Mouse (Mus musculus) midbrain, embryonic 10.5 days (tissue): Measurements from ENCODE around the gene Armh3. TPM values are rescaled to one million over a fixed set of nuclear protein-coding genes. Genes with fewer than 3 reads are reported as not detected.
"Not testable (repeated sequence)": the region's sequence is repeated elsewhere in the genome, so short reads cannot be mapped to it uniquely, and the experiment has no call there.

Experiments
- DNase-seq: peaks from one replicate; pipeline ENCODE4 v3.0.0-alpha.2; 2017; ENCODE audit warnings: low spot score
- H3K27ac ChIP-seq: fragments of 300-500 bp; sonication (generic); replicated peaks from 2 replicates; pipeline ENCODE4 v1.5.1; 2016; ENCODE audit warnings: mild to moderate bottlenecking
- H3K27me3 ChIP-seq: fragments of 300-500 bp; sonication (generic); 2 replicates; pipeline ENCODE4 v1.6.1; 2016; ENCODE audit warnings: low read depth, mild to moderate bottlenecking; ENCODE audit not compliant: poor library complexity, severe bottlenecking
- H3K36me3 ChIP-seq: fragments of 300-500 bp; sonication (generic); 2 replicates; pipeline ENCODE4 v1.6.1; 2016; ENCODE audit warnings: mild to moderate bottlenecking, moderate library complexity
- H3K4me1 ChIP-seq: fragments of 300-500 bp; sonication (generic); 2 replicates; pipeline ENCODE4 v1.6.1; 2016
- H3K4me3 ChIP-seq: fragments of 300-500 bp; sonication (generic); 2 replicates; pipeline ENCODE4 v1.5.1; 2016; ENCODE audit warnings: mild to moderate bottlenecking, moderate library complexity
- H3K9me3 ChIP-seq: fragments of 300-500 bp; sonication (generic); replicated peaks from 2 replicates; pipeline ENCODE4 v1.6.1; 2016; ENCODE audit warnings: mild to moderate bottlenecking
- WGBS: fragments of 180-500 bp; shearing (Covaris S2); methylation state at CpG from one replicate; pipeline ENCODE4 v1.1.7; 2016; 5-methylcytosine and 5-hydroxymethylcytosine counted together
- polyA plus RNA-seq: library from polyadenylated mRNA; unstranded; fragments of >200 nt; fragmentation: Nextera tagmentation; extraction: Ambion mirVana; gene quantifications from 2 replicates; pipeline ENCODE4 v1.2.1, GENCODE M21; 2016

Armh3 gene
- polyA plus RNA-seq, 1 experiment from 2014 or later = 16.7 TPM

DNA sequence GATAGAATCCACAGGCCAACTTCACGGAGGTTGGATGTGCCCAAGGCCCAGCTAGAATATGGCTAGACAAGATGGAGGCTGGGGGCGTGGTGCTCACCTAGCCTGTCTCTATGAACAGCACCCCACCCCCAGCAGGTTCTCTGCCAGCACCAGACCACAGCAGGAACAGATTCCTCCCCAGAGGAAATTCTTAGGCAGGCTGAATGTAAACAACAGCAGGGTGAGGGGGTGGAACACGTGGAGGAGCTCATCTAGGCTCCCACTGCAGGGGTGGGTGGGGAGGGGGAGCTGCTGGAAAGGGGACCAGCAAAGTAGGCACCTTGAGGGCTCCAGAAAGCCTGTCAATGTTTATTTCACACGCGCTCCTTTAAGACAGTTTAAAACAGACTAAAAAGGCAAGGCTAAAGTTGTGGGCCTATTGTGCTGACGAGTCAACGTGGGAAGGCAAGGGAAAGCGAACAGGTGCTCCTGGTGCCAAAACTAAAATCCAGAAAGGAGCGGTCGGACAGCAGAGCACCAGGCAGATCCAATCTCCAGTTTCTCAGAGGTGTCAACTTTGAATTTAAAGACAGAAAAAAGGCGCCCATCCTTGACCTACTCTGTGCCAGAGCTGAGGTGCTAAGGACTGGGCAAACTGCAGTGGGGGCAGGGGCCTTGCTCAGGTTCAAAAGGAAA lies 180.3 kb downstream of the Armh3 start:
- H3K27ac ChIP-seq = no peak overlapping the region
- peaks cover 43% of the 10 kb centered on the region for H3K27me3 ChIP-seq
- no peaks in the 10 kb centered on the region for H3K9me3 ChIP-seq
- H3K4me1 ChIP-seq = peaks cover 42% of the 10 kb centered on the region
- H3K4me3 ChIP-seq = no peak overlapping the region
- H3K36me3 ChIP-seq = no peaks in the 10 kb centered on the region
- WGBS = 72% methylated on average over 11 of the region's 11 CpGs
- no peak for DNase-seq

DNA sequence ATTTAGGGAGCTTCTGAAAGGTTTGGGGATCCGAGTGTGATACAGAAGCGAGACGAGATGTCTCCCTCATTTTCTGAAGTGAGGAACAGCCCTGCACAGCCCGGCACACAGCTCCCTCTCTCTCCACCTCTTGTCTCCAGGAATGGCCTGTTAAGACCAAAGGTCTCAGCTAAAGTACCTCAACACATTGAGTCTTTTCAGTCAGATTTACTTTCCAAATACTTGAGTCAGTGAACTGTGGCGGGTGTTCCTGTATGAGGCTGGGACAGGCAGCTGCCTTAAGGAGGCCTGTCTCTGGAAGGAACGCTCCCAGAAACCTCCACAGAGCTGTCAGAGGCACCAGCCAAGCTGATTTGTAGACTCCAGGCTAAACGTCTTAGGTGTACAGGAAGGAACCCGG lies 181.6 kb downstream of the Armh3 start:
- Histone ChIP-seq H3K9me3 (no peaks in the 10 kb centered on the region), H3K4me3 (peak overlapping the region; percentile 63), H3K4me1 (peaks cover 55% of the 10 kb centered on the region), H3K27me3 (peaks cover 55% of the 10 kb centered on the region), H3K27ac (no peak overlapping the region), H3K36me3 (no peaks in the 10 kb centered on the region)
- WGBS = 12% methylated on average over 8 of the region's 8 CpGs
- no peak for DNase-seq

DNA sequence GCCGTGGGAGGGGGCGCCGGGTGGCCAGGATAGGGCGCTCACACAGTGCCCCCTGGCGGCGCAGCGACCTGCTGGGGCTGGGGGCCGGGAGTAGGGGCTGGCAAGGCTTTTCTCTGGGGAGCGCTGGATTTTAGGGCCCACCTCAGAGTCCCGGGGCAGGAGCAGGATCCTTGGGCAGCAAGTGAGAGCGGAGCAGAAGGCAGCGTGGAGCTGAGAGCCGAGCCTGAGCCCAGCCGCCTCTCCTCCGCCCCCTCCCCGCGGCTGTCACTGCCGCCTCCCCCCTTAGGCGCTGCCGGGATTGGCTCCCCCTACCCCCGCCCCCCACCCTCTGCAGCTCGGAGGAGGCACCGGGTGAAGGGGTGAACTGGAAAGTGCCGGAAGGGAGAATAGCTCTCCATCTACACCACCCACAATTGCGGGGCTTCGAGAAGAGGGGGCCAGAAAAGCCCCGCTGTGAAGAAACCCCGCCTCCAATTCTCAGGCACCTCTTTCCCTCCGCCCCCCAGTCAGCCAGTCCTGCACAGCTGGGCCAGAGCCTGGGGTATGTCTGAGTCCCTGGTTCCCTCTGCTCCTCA lies 182.4 kb downstream of the Armh3 start, which contains the start of gene Kcnip2:
Gene Kcnip2 (minus strand): TSS at position 231 of the 575 bp plus-strand sequence.
- peaks cover 56% of the 10 kb centered on the region for H3K4me1 ChIP-seq
- H3K27me3 ChIP-seq = peaks cover 63% of the 10 kb centered on the region
- H3K27ac ChIP-seq = peak within 1 kb of the TSS; percentile 75
- peak within 1 kb of the TSS; percentile 63 for H3K4me3 ChIP-seq
- no peaks in the 10 kb centered on the region for H3K36me3 ChIP-seq
- DNase-seq = peak; percentile 62
- whole genome bisulfite sequencing = under 1% methylated on average over 29 of the region's 29 CpGs
- H3K9me3 ChIP-seq = no peaks in the 10 kb centered on the region

DNA sequence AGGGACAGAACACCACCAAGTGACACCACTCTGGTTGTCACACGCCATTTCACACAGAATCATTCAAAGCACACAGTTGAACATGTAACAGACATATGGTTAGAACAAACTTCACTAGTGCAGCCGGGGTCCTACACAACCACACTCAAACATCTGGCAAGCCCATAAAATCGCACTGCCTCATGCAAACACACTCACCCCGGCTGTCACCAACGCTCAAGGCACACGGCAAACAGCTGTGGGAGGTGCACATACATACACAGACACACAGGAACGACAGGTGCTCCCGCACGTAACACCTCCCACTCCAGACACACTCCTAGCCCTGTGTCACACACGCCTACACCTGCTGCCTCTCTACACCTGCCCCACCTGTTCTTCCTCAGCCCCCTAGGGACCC lies 183.1 kb downstream of the Armh3 start:
- Histone ChIP-seq H3K4me3 (peak overlapping the region; percentile 63), H3K27ac (0 out of 2 replicates have a peak overlapping the region, but pooled peaks have one; percentile 75), H3K4me1 (peaks cover 56% of the 10 kb centered on the region), H3K36me3 (no peaks in the 10 kb centered on the region), H3K9me3 (no peaks in the 10 kb centered on the region), H3K27me3 (peaks cover 65% of the 10 kb centered on the region)
- no peak for DNase-seq
- 73% methylated on average over 10 of the region's 10 CpGs for WGBS

DNA sequence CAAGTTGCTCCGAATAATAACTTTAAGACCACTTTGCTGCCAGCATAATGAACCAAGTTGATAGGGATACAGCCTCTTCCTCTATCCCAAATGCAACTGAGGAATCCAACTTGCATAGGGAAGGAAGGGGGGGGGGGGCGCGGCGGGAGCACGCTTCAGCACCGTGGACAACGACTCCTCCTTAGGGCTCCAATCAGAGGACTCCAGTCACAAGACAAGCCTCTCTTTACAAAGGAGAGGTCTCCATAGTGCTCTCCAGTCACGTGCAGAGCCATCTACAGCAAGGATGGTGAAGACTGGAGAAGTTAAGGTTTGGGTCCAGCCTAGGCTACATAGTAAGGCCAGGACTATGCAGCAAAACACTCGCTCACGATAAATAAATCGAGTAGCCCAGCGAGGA lies 184.5 kb downstream of the Armh3 start:
- Histone ChIP-seq H3K27ac (no peak overlapping the region), H3K36me3 (no peaks in the 10 kb centered on the region), H3K9me3 (no peaks in the 10 kb centered on the region), H3K4me1 (peaks cover 56% of the 10 kb centered on the region), H3K27me3 (peaks cover 65% of the 10 kb centered on the region), H3K4me3 (no peak overlapping the region)
- DNase-seq = peak; percentile 59
- 13% methylated on average over 12 of the region's 12 CpGs for WGBS

DNA sequence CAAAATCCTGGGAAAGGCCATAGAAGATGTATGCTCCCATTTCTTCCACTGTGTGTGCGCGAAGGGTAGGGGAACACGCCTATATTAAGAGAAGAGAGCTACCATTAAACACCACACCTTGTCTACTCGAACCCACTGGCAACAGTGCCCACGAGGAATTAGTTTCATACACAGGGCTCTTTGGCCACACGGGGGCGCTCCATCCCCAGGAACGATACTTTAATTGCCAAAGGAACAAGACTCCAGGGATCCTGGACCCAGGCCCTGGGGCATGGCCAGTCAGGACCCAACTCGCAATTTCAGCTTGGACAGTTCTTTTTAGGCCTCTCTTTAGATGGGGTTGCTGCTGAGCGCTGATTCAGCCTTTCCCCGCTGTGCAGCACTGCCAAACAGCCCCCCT lies 185.0 kb downstream of the Armh3 start:
- H3K27me3 ChIP-seq = peaks cover 65% of the 10 kb centered on the region
- peak; percentile 84 for DNase-seq
- WGBS = 9% methylated on average over 11 of the region's 11 CpGs

DNA sequence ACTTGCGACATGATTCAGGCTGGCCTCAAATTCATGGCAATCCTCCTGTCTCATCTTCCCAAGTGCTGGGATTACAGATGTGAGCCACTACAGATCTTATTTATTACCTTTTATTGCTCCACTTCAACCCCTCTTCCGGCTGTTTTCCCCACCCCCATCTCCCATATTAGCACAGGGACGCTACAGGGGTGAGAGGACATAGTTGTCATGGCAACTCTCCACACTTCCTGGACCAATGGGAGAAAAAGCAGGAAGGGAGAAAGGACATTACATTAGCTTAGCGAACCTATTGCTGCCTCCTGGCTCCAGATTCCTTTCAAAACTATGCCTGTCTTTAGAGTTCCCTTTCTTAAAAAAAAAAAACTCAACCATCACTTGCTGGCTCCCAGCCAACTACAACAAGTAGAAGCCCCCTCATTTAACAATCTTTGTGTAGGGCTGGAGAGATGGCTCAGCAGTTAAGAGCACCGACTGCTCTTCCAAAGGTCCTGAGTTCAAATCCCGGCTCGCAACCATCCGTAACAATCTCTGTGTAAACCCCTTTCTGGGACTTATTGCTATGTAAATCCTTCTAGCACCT lies 185.5 kb downstream of the Armh3 start:
- peak overlapping the region; percentile 50 for H3K4me3 ChIP-seq
- no peaks in the 10 kb centered on the region for H3K9me3 ChIP-seq
- no peak for DNase-seq
- H3K27me3 ChIP-seq = peaks cover 65% of the 10 kb centered on the region
- H3K36me3 ChIP-seq = no peaks in the 10 kb centered on the region
- H3K4me1 ChIP-seq = peaks cover 52% of the 10 kb centered on the region
- H3K27ac ChIP-seq = no peak overlapping the region
- 19% methylated on average over 8 of the region's 8 CpGs for WGBS

More for the DNA sequence above, 185.0 kb downstream of the Armh3 start:
- Histone ChIP-seq H3K27ac (no peak overlapping the region), H3K4me3 (no peak overlapping the region), H3K36me3 (no peaks in the 10 kb centered on the region), H3K4me1 (peaks cover 56% of the 10 kb centered on the region), H3K9me3 (no peaks in the 10 kb centered on the region)

DNA sequence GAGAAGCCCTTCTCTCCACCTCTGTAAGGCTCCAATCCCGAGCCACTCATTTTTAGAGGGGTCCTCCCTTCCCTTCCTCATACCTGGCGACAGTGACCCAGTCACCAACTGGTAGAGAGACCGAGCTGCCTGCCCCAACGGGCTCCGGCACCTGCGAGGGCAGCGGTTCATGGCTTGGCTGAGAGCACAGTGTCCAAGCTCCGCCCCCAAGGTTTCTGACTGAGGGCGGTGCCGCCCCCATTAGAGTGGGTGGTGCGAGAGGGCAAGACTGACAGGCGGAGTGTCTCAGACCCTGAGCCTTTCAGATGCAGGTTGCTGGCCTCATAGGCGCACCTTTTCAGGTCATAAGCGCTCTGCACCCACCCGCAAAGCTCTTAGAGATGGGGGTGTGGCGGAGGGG lies 186.2 kb downstream of the Armh3 start:
- Histone ChIP-seq H3K9me3 (no peaks in the 10 kb centered on the region), H3K4me3 (peak overlapping the region; percentile 50), H3K4me1 (peaks cover 45% of the 10 kb centered on the region), H3K36me3 (no peaks in the 10 kb centered on the region), H3K27ac (no peak overlapping the region), H3K27me3 (peaks cover 59% of the 10 kb centered on the region)
- 3% methylated on average over 16 of the region's 16 CpGs for WGBS
- DNase-seq = peak; percentile 55

DNA sequence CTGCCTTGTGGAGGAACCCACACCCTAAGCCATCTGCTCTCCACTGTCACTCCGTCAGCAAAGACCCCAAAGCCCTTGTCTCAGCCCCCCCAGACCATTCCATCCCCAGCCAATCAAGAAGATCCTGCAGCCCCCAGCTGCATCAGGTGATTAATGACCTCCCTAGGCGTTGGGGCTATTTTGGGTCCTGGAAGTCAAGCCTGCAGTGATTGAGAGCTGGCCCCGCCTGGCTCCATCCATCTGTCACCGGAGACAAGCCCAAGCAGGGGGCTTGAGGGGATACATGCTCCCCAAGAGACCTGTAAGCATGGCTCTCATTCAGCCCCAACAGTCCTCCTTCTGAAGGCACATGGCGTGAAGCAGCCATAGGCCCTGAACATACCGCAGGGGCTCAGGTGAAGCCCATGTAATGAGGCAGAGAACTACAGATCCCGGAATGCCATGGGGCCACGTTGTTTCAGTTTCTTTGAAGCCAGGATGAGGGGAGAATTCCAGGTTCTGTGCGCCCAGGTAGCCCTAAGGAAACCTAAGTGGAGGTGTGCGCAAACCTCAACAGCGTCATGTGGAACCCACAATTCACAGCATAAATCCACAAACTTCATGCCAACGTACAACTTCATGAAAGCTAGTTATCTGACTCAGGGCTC lies 187.1 kb downstream of the Armh3 start:
- peaks cover 36% of the 10 kb centered on the region for H3K4me1 ChIP-seq

DNA sequence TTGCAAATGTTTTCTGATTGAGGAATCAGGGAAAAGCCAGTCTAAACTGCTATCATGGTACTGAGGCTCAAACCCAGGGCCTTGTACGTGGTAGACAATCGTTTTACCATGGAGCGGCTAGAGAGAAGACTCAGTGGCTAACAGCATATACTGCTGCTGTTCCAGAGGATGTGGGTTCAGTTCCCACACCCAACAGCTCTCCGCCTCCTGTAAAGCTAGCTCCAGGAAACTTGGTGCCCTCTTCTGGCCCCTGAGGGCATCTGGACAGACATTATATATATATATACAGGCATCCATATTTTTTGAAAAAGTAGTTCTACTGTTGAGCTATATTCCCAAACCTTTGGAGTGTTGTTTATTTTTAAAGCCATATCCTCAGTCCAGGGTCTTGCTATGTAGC lies 190.6 kb downstream of the Armh3 start:
- DNase-seq = no peak
- 94% methylated on average over 4 of the region's 4 CpGs for WGBS
- Histone ChIP-seq H3K4me3 (no peak overlapping the region), H3K27me3 (peaks cover 20% of the 10 kb centered on the region), H3K4me1 (peaks cover 30% of the 10 kb centered on the region), H3K36me3 (no peaks in the 10 kb centered on the region), H3K27ac (no peak overlapping the region), H3K9me3 (no peaks in the 10 kb centered on the region)

More for the DNA sequence above, 187.1 kb downstream of the Armh3 start:
- H3K4me3 ChIP-seq = no peak overlapping the region
- no peaks in the 10 kb centered on the region for H3K36me3 ChIP-seq
- WGBS = 74% methylated on average over 12 of the region's 12 CpGs
- H3K9me3 ChIP-seq = no peaks in the 10 kb centered on the region
- H3K27ac ChIP-seq = no peak overlapping the region
- H3K27me3 ChIP-seq = peaks cover 52% of the 10 kb centered on the region
- no peak for DNase-seq

DNA sequence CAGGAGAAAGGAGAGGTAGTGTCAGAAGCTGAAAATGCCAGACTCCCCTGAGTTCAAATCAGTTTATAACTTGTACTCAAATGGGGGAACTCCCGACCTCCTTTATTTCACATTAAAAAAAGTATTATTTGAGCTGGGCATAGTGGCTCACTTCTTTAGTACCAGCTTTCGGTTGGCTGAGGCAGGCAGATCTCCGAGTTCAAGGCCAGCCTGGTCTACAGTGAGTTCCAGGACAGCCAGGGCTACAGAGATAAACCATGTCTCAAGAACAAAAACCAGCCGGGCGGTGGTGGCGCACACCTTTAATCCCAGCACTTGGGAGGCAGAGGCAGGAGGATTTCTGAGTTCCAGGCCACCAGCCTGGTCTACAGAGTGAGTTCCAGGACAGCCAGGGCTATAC lies 192.5 kb downstream of the Armh3 start:
- not testable (repeated sequence) for DNase-seq
- 93% methylated on average over 6 of the region's 6 CpGs for WGBS
- H3K4me1 ChIP-seq = peaks cover 19% of the 10 kb centered on the region

DNA sequence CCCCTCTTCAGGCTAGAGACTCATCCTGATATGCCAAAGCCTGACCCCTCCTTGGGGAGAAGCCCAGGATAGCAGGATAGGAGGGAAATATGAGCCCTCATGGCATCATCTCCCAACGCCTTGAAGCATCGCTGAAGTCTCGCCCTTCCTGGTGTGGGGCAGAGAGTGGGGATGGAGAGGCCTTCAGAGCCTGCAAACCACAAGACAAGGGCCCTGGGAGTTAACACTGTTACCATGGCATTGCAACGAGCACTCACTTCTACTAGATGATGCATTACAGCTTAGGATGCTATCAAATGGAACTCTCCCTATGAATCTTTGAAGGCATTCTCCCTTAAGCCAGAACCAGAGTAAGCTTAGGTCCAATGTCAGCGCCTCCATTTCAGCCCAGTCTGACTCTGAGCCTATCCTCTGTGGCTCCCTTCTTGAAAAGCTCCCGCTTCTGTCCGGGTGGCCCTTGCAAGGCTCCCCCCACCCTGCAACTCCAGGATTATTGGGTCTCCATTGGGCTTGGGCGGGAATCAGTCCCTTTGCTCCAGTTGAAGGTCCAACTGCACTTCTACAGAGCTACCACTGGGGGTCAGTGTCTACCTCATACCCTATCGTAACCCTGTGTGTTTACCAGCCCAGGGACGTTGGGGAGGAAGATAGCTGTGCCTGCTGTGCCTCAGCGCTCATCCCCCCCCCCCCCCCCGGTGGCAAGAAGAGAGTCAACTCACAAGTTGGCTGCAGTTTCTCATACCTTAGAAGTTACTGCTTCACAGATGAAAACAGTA lies 193.5 kb downstream of the Armh3 start:
- Histone ChIP-seq H3K27ac (0 out of 2 replicates have a peak overlapping the region, but pooled peaks have one; percentile 18), H3K4me1 (peaks cover 19% of the 10 kb centered on the region), H3K4me3 (no peak overlapping the region), H3K9me3 (no peaks in the 10 kb centered on the region), H3K36me3 (no peaks in the 10 kb centered on the region), H3K27me3 (no peaks in the 10 kb centered on the region)
- 25% methylated on average over 12 of the region's 12 CpGs for WGBS
- no peak for DNase-seq

More for the DNA sequence above, 192.5 kb downstream of the Armh3 start:
- not testable (repeated sequence) for H3K27ac ChIP-seq, H3K9me3 ChIP-seq, H3K36me3 ChIP-seq, H3K27me3 ChIP-seq, H3K4me3 ChIP-seq
